Mouse (Mus musculus): ENCODE results near the gene Neurog3. TPM values are rescaled to one million over a fixed set of nuclear protein-coding genes. Genes with fewer than 3 reads are reported as not detected.

Gene Neurog3
- total RNA-seq, 1 experiment from 2014 or later, result not detected

DNA sequence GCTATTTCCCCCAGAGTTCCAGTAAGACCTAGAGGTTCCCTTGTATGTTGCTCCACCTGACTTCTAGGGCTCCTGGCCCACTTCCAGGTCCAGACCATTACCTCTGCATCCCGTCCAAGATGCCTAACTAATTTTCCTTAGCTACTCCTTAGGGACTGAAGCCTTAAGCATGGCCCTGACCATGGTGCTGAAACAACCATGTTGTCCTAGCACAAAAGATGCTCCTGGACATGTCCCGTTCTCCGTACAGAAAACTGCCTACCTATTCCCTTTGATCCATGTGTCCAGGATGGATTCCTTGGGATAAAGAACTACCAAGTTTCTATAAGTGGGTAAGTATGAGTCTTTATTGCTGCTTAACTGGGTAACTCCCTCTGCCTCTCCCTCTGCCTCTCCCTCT lies 5.2 kb downstream of the Neurog3 start:
- DNase-seq, result peak; percentile 32

GRCm38 (mm10) chr10:62143820-62144219 lies 10.9 kb downstream of the Neurog3 start, which contains the start of gene Fam241b:
TSS of gene Fam241b (minus strand) at chr10:62143920.
- DNase-seq, result no peak

GRCm38 (mm10) chr10:62145957-62146356 lies 13.1 kb downstream of the Neurog3 start:
- no peak for DNase-seq

DNA sequence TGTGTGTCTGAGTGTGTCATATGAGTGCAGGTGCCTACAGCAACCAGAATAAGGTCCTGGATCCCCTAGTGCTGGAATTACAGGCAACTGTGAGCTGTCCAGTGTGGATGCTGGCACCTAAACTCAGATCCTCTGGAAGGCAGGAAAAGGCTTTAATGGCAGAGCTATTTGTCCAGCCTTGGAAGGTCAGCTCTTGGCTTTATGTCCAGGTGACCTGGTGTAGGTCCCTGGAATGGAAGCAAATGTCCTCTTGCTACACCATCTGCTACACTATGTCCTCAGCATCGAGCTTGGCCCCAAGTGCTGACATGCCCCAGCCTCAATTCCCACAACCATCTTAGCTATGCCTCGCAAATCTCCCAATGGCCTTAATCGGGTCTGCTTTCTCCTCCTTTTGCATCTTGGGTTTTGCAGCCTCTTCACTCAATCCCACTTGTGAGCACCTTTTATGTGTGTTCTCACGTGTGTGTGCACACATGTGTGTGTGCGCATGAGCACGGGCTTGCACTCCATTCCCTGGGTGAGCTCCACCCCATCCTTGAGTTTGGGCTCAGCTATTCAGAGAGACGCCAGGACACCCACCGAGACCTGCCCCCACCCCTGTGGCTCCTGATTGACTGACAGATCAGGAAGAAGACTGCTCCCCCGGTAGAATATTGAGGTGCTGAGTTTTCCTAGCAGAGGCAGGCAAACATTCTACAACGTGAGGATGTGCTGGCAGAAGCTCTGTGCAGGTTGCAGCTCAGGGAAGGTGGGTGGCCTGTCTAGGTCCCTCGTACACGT lies 14.8 kb downstream of the Neurog3 start:
- DNase-seq, result no peak

DNA sequence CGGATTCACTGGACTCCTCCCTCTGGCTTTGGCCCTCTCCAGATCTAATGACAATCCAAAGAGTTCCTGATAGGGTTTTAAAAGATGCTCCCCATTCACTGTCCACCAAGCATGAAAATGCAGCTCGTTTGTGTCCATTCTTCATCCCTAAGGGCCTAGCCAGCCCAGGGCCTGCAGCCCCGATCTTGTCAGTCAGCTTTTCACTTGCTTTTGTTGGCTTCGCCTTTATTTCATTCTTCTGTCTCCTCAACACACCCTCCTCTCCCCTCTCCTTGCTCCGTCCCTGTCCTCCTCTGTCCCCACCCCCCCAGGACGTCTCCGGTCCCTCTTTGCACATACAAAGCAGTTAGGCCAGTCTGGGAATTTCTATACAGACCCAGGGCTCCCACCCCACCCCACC lies 17.0 kb downstream of the Neurog3 start:
- DNase-seq, result no peak

DNA sequence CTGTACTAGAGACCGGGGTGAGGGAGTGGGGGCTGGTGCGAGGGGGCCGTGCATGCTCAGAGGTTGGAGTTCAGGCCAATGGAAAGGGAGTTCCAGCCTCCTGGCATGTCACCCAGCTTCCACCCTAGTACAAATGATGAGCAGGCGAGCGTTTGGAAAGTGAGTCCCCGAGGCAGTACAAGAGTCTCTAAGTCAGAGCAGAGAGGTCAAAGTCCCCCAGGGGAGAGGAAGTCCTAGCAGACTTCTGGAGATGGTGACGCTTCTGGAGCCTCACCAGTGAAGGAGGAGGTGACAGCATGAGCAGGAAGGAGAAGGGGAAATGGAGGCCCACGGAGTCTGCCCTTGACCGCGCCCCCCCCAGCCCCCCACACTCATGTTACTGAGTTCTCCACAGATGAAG lies 29.5 kb downstream of the Neurog3 start:
- no peak for DNase-seq

- DNase-seq, result no peak
Observed at GRCm38 (mm10) chr10:62172841-62173553, 40.1 kb downstream of the Neurog3 start.

- DNase-seq, result no peak
Observed at GRCm38 (mm10) chr10:62173941-62174448, 41.1 kb downstream of the Neurog3 start.

DNA sequence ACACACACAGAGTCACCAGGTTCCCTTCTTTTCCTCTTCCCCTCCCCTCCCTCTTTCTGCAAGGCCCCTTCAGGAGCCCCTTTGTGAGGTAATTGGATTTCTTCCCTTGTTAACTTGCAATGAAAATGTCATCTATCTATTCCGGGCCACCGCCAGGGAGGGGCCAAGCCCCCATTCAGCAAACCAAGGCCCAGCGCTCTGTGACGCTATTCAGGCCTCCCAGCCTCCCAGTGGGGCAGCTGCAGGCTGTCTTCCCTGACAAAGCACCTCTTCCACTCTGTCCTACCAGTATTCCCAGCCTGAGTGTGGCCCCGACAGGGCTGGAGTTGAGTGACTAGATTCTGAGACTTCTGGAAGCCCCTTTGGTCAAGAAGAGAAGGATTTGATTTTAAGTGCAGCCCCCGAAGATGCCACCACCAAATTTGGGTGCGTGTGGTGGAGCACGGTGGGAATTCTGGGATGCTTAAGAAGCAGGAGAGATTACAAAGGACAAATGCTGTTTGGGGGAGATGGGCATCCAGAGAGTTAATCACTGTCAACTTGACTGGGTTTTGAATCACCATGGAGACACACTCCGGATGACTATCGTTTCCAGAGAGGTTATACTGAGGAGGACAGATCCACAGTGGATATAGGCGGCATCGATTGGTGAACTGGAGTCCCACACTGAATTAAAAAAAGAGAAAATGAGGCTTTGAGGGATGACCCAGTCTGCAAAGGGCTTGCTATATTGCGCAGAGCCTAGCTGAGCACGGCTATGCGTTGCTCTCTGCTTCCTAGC lies 41.8 kb downstream of the Neurog3 start:
- DNase-seq, result no peak

DNA sequence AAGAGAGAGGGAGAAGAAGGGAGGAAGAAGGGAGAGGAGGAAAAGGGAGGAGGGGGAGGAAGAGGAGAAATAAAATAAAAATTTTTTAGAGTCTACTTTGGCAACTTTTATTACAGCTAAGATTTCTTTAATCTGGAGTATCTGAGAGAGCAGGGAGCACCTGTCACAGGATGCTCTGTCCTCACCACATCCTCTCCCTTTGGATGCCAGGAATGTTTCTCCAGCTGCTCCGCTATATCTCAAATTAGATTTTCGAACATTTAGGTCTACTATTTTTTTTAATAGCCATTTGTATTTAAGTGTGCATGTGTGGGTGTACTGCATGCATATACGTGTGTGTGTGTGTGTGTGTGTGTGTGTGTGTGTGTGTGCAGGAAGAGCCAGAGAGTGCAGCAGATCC lies 47.1 kb downstream of the Neurog3 start:
- DNase-seq, result no peak

GRCm38 (mm10) chr10:62181701-62182100 lies 48.8 kb downstream of the Neurog3 start:
- no peak for DNase-seq

GRCm38 (mm10) chr10:62182471-62183014 lies 49.7 kb downstream of the Neurog3 start:
- DNase-seq, result no peak

- DNase-seq, result peak; percentile 94
Observed at GRCm38 (mm10) chr10:62183053-62183452, 50.2 kb downstream of the Neurog3 start.

Other genes starting within 250 kb of the Neurog3 start
- gene Col13a1, start 154.0 kb upstream of the Neurog3 start, total RNA-seq (2021), result 5.2 and 6.1 TPM in 2 replicates
- gene Fam241b, start 10.8 kb downstream of the Neurog3 start, total RNA-seq (2021), result 3.3 and 6.3 TPM in 2 replicates
- gene Tspan15, start 98.2 kb downstream of the Neurog3 start, total RNA-seq (2021), result 22.1 and 31.0 TPM in 2 replicates
- gene Tacr2, start 119.3 kb downstream of the Neurog3 start, total RNA-seq (2021), result 36.1 and 52.0 TPM in 2 replicates
- gene Hk1, start 246.8 kb downstream of the Neurog3 start, total RNA-seq (2021), result 20.7 and 27.9 TPM in 2 replicates